ENCODE assay signal across 15 mouse cellular contexts in genomic region chr6:100613593-100614267, GRCm38 (mm10). TPM values are rescaled to one million over a fixed set of nuclear protein-coding genes. Genes with fewer than 3 reads are reported as not detected.
DNase-seq lines count a peak whose midpoint lies in the region; ATAC-seq and TF ChIP-seq lines count a peak whose summit lies in the region.
"Had no signal": no experiment of that assay in that cellular context is flagged by ENCODE, and none has a peak within 500 bp of the region (broad histone marks: within the 10 kb centered on the region; RNA-seq: fewer than 3 reads in every experiment).

No protein-coding gene starts in this region.

- H3K4me3 ChIP-seq in midbrain, embryonic 10.5 days = no peak overlapping the region
- no peak overlapping the region for H3K4me3 ChIP-seq in midbrain, embryonic 15.5 days
- H3K4me3 ChIP-seq in lung, embryonic 16.5 days (ENCODE audit: low read length) = no peak overlapping the region
- H3K4me3 ChIP-seq in neural tube, embryonic 14.5 days (ENCODE audit: low read depth, low read length) = no peak overlapping the region
- H3K4me3 ChIP-seq in heart, adult 2 months = no peak overlapping the region
- H3K4me3 ChIP-seq: embryonic facial prominence, embryonic 15.5 days; heart, embryonic 15.5 days; limb, embryonic 10.5 days; liver, embryonic 15.5 days had no signal

- TF ChIP-seq EP300 in heart, adult 2 months (IDR thresholded peaks at IDR 0.05; ENCODE audit: insufficient read depth, low read depth, low read length) = no peak

- no peaks in the 10 kb centered on the region for H3K79me2 ChIP-seq in heart, adult 2 months (replicated peaks; ENCODE audit: control insufficient read depth, insufficient read depth, low read length)

- no peak for TF ChIP-seq CTCF in heart, adult 2 months (IDR thresholded peaks at IDR 0.05)

- 66% methylated on average over 6 of the region's 6 CpGs for WGBS in midbrain, embryonic 10.5 days
- WGBS in midbrain, embryonic 15.5 days = 46% methylated on average over 6 of the region's 6 CpGs
- WGBS in lung, embryonic 16.5 days = 58% methylated on average over 6 of the region's 6 CpGs
- 37% methylated on average over 6 of the region's 6 CpGs for WGBS in neural tube, embryonic 14.5 days
- 57% methylated on average over 6 of the region's 6 CpGs for WGBS in heart, adult 2 months

- DNase-seq in embryo, embryonic 10.5 days (ENCODE audit: low spot score) = peak; percentile 24
- no peak for DNase-seq in embryo, embryonic 11 days
- no peak for DNase-seq in midbrain, embryonic 10.5 days (ENCODE audit: low spot score)
- DNase-seq in heart, adult 2 months = no peak
- DNase-seq in frontal cortex, adult 2 months (ENCODE audit: extremely low spot score in 1 of 2, low spot score in 1 of 2) = no peak
- DNase-seq: cerebellum, postnatal 36 days; kidney, adult 11 months had no signal

- peaks cover 16% of the 10 kb centered on the region; the same call in 1 of the 2 replicates for H3K36me3 ChIP-seq in midbrain, embryonic 10.5 days
- H3K36me3 ChIP-seq in midbrain, embryonic 15.5 days (replicated peaks) = no peaks in the 10 kb centered on the region
- H3K36me3 ChIP-seq in lung, embryonic 16.5 days (ENCODE audit: control insufficient read depth, insufficient read depth, low read length) = no peaks in the 10 kb centered on the region; the same call in 1 of the 2 replicates
- no peaks in the 10 kb centered on the region for H3K36me3 ChIP-seq in neural tube, embryonic 14.5 days (ENCODE audit: control insufficient read depth, insufficient read depth, low read length)
- no peaks in the 10 kb centered on the region for H3K36me3 ChIP-seq in heart, adult 2 months (ENCODE audit: control insufficient read depth, insufficient read depth, low read length)
- H3K36me3 ChIP-seq: embryonic facial prominence, embryonic 15.5 days; liver, embryonic 15.5 days had no signal

- intact Hi-C loops in heart, adult 2 months (cut with DNase I) = loop anchor here (5.0 kb wide), 1 partner anchor 259 kb away; no protein-coding TSS in a partner anchor

- 0 out of 2 replicates have a peak overlapping the region, but pooled peaks have one; percentile 28 for H3K27ac ChIP-seq in midbrain, embryonic 10.5 days (replicated peaks)
- H3K27ac ChIP-seq in midbrain, embryonic 15.5 days = no peak overlapping the region
- H3K27ac ChIP-seq in lung, embryonic 16.5 days (ENCODE audit: low read length) = no peak overlapping the region
- H3K27ac ChIP-seq in neural tube, embryonic 14.5 days (ENCODE audit: low read depth, low read length) = no peak overlapping the region
- H3K27ac ChIP-seq in heart, adult 2 months = no peak overlapping the region
- H3K27ac ChIP-seq: embryonic facial prominence, embryonic 15.5 days; heart, embryonic 15.5 days; limb, embryonic 10.5 days; liver, embryonic 15.5 days had no signal

- H3K4me1 ChIP-seq in midbrain, embryonic 10.5 days = peaks cover 13% of the 10 kb centered on the region
- peaks cover 12% of the 10 kb centered on the region for H3K4me1 ChIP-seq in midbrain, embryonic 15.5 days
- H3K4me1 ChIP-seq in lung, embryonic 16.5 days (replicated peaks; ENCODE audit: control insufficient read depth, insufficient read depth, low read length) = no peaks in the 10 kb centered on the region
- no peaks in the 10 kb centered on the region for H3K4me1 ChIP-seq in neural tube, embryonic 14.5 days (ENCODE audit: control insufficient read depth, insufficient read depth, low read length)
- no peaks in the 10 kb centered on the region; the same call in 1 of the 2 replicates for H3K4me1 ChIP-seq in heart, adult 2 months (ENCODE audit: control insufficient read depth, insufficient read depth, low read length)

- no peak for TF ChIP-seq POLR2A in heart, adult 2 months (IDR thresholded peaks at IDR 0.05; ENCODE audit: insufficient read depth, low read depth, low read length)

- no peak overlapping the region for H3K9ac ChIP-seq in midbrain, embryonic 15.5 days
- no peak overlapping the region for H3K9ac ChIP-seq in lung, embryonic 16.5 days (ENCODE audit: low read length)
- H3K9ac ChIP-seq in neural tube, embryonic 14.5 days (replicated peaks; ENCODE audit: low read depth, low read length) = no peak overlapping the region
- no peak overlapping the region for H3K9ac ChIP-seq in heart, adult 2 months (ENCODE audit: low read depth, low read length)
- H3K9ac ChIP-seq: embryonic facial prominence, embryonic 15.5 days; heart, embryonic 15.5 days; liver, embryonic 15.5 days had no signal

- no peaks in the 10 kb centered on the region for H3K27me3 ChIP-seq in midbrain, embryonic 10.5 days (ENCODE audit: low read depth, poor library complexity, severe bottlenecking)
- no peaks in the 10 kb centered on the region for H3K27me3 ChIP-seq in midbrain, embryonic 15.5 days (replicated peaks)
- no peaks in the 10 kb centered on the region for H3K27me3 ChIP-seq in lung, embryonic 16.5 days (ENCODE audit: control insufficient read depth, insufficient read depth, low read depth, low read length)
- H3K27me3 ChIP-seq in neural tube, embryonic 14.5 days (ENCODE audit: control insufficient read depth, insufficient read depth, low read length) = no peaks in the 10 kb centered on the region
- H3K27me3 ChIP-seq in heart, adult 2 months (ENCODE audit: control insufficient read depth, insufficient read depth, low read length) = no peaks in the 10 kb centered on the region
- H3K27me3 ChIP-seq: embryonic facial prominence, embryonic 15.5 days; heart, embryonic 15.5 days; liver, embryonic 15.5 days had no signal

- H3K4me2 ChIP-seq in midbrain, embryonic 15.5 days = no peak overlapping the region
- no peak overlapping the region for H3K4me2 ChIP-seq in lung, embryonic 16.5 days (ENCODE audit: low read depth, low read length)
- no peak overlapping the region for H3K4me2 ChIP-seq in neural tube, embryonic 14.5 days (ENCODE audit: low read depth, low read length)
- H3K4me2 ChIP-seq: embryonic facial prominence, embryonic 15.5 days; heart, embryonic 15.5 days; liver, embryonic 15.5 days had no signal

- no peaks in the 10 kb centered on the region for H3K9me3 ChIP-seq in midbrain, embryonic 10.5 days (replicated peaks)
- H3K9me3 ChIP-seq in midbrain, embryonic 15.5 days = no peaks in the 10 kb centered on the region
- H3K9me3 ChIP-seq in lung, embryonic 16.5 days (ENCODE audit: control insufficient read depth, low read length) = no peaks in the 10 kb centered on the region
- H3K9me3 ChIP-seq in neural tube, embryonic 14.5 days (ENCODE audit: control insufficient read depth, low read length) = no peaks in the 10 kb centered on the region
- H3K9me3 ChIP-seq: embryonic facial prominence, embryonic 15.5 days; G1E; heart, embryonic 15.5 days; limb, embryonic 10.5 days; liver, embryonic 15.5 days had no signal

- no peak for ATAC-seq in midbrain, embryonic 15.5 days (replicated peaks)
- peak; percentile 73; the same call in 1 of the 2 replicates for ATAC-seq in lung, embryonic 16.5 days (ENCODE audit: low read depth)
- ATAC-seq in neural tube, embryonic 14.5 days (ENCODE audit: low read depth) = peak; percentile 24; the same call in 1 of the 2 replicates

RNA-seq across cellular contexts. Expression of gene Shq1, which starts 57.2 kb away (rescaled TPM):
- polyA plus RNA-seq in midbrain, embryonic 10.5 days (2016; fragmentation: Nextera tagmentation; extraction: Ambion mirVana) = 21.7 and 25.6 TPM in 2 replicates
- 9.2 and 10.7 TPM in 2 replicates for polyA plus RNA-seq in midbrain, embryonic 15.5 days (2015; fragmentation: Nextera tagmentation; extraction: Ambion mirVana)
- polyA plus RNA-seq in lung, embryonic 16.5 days (2015; fragmentation: Nextera tagmentation; extraction: Ambion mirVana) = 15.8 and 17.8 TPM in 2 replicates
- 6.5 and 6.8 TPM in 2 replicates for polyA plus RNA-seq in neural tube, embryonic 14.5 days (2014; fragmentation: Nextera tagmentation; extraction: Ambion mirVana)
- 1 to 10 TPM; 3.3 to 3.6 TPM for total RNA-seq in heart, adult 2 months (2021)
- 2.0 and 2.6 TPM in 2 replicates for polyA plus RNA-seq in heart, adult 2 months (2012; rRNA removed)
- polyA plus RNA-seq in frontal cortex, adult 2 months (2012; rRNA removed) = 3.4 and 3.5 TPM in 2 replicates
